Mouse (Mus musculus) embryonic facial prominence, embryonic 14.5 days (tissue): ENCODE results near the gene Sdf4. TPM values are rescaled to one million over a fixed set of nuclear protein-coding genes. Genes with fewer than 3 reads are reported as not detected.

Experiments
- ATAC-seq: fragments of 200-750 bp; cut with Nextera tagmentation; 2 replicates; pipeline ENCODE4 v1.8.0; 2017; ENCODE audit warnings: low read depth, moderate number of reproducible peaks, moderate TSS enrichment
- DNase-seq: peaks from one replicate; pipeline ENCODE4 v3.0.0-alpha.2; 2015; ENCODE audit warnings: low spot score
- H3K27ac ChIP-seq: fragments of 300-500 bp; sonication (generic); replicated peaks from 2 replicates; pipeline ENCODE4 v1.5.1; 2014; ENCODE audit warnings: low read depth, mild to moderate bottlenecking, low read length, moderate library complexity
- H3K27me3 ChIP-seq: fragments of 300-500 bp; sonication (generic); replicated peaks from 2 replicates; pipeline ENCODE4 v1.6.1; 2014; ENCODE audit warnings: low read length; ENCODE audit not compliant: control insufficient read depth, insufficient read depth
- H3K36me3 ChIP-seq: fragments of 300-500 bp; sonication (generic); 2 replicates; pipeline ENCODE4 v1.6.1; 2014; ENCODE audit warnings: low read length, mixed read lengths; ENCODE audit not compliant: control insufficient read depth, insufficient read depth
- H3K4me1 ChIP-seq: fragments of 300-500 bp; sonication (generic); 2 replicates; pipeline ENCODE4 v1.6.1; 2014; ENCODE audit warnings: antibody characterized with exemption, low read length; ENCODE audit not compliant: control insufficient read depth, insufficient read depth
- H3K4me2 ChIP-seq: fragments of 300-500 bp; sonication (generic); 2 replicates; pipeline ENCODE4 v1.6.1; 2014; ENCODE audit warnings: low read depth, mild to moderate bottlenecking, low read length, moderate library complexity, mixed read lengths
- H3K4me3 ChIP-seq: fragments of 300-500 bp; sonication (generic); 2 replicates; pipeline ENCODE4 v1.5.1; 2014; ENCODE audit warnings: low read depth, mild to moderate bottlenecking, low read length
- H3K9ac ChIP-seq: fragments of 300-500 bp; sonication (generic); 2 replicates; pipeline ENCODE4 v1.6.1; 2014; ENCODE audit warnings: low read depth, mild to moderate bottlenecking, low read length, moderate library complexity, mixed read lengths
- H3K9me3 ChIP-seq: fragments of 300-500 bp; sonication (generic); 2 replicates; pipeline ENCODE4 v1.6.1; 2016; ENCODE audit warnings: low read length; ENCODE audit not compliant: control insufficient read depth
- WGBS: fragments of 180-500 bp; shearing (Covaris S2); extraction: QIAGEN DNeasy Blood & Tissue Kit; methylation state at CpG from one replicate; pipeline ENCODE4 v1.1.7; 2014; 5-methylcytosine and 5-hydroxymethylcytosine counted together
- polyA plus RNA-seq: library from polyadenylated mRNA; unstranded; fragments of >200 nt; fragmentation: Nextera tagmentation; extraction: Ambion mirVana; gene quantifications from 2 replicates; pipeline ENCODE4 v1.2.1, GENCODE M21; 2014

Sdf4 gene
- polyA plus RNA-seq, 1 experiment from 2014 or later = 164 TPM

DNA sequence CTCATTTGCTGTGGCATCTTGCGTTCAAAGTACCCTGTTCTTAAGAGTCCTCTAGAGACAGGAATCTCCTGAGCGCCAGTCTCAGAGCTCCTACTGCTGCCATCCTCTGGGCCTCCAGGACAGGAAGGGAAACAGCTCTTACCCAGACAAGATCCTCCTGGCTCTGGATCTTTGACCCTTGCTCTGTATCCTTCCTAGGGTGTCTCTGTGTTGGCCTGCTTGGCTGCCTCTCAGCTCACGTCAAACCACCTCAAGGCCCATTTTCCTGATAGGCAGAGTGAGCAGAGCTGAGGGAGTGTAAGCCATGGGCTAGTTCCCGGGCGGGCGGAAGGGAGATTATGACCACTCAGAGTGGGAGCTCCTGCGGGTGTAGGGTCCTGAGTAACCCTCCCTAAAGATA lies 29.6 kb upstream of the Sdf4 start:
- peak overlapping the region; percentile 64 for H3K4me3 ChIP-seq
- no peaks in the 10 kb centered on the region for H3K27me3 ChIP-seq
- peaks cover 40% of the 10 kb centered on the region for H3K36me3 ChIP-seq
- H3K9ac ChIP-seq = peak overlapping the region; percentile 79
- H3K4me1 ChIP-seq = peaks cover 11% of the 10 kb centered on the region
- ATAC-seq = no peak; the same call in 1 of the 2 replicates
- 49% methylated on average over 7 of the region's 7 CpGs for WGBS
- H3K9me3 ChIP-seq = no peaks in the 10 kb centered on the region
- no peak for DNase-seq
- H3K27ac ChIP-seq = no peak overlapping the region
- peak overlapping the region; percentile 93 for H3K4me2 ChIP-seq

DNA sequence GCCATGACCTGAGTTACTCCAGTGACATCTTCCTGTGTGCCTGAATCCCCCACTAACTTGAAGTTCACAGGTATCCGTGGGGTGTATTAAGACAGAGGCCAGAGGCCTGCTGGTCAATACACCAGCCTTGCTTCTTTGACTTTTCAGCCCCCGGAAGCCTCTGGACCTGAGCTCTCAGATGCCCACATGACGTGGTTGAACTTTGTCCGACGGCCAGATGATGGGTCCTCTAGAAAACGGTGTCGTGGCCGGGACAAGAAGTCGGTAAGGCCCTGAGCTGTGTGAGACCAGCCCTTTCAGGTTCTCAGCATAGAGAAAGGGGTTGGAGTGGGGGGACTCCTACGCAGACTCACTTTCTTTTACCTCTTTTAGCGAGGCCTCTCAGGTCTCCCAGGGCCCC lies 28.3 kb upstream of the Sdf4 start:
- 91% methylated on average over 11 of the region's 11 CpGs for WGBS

DNA sequence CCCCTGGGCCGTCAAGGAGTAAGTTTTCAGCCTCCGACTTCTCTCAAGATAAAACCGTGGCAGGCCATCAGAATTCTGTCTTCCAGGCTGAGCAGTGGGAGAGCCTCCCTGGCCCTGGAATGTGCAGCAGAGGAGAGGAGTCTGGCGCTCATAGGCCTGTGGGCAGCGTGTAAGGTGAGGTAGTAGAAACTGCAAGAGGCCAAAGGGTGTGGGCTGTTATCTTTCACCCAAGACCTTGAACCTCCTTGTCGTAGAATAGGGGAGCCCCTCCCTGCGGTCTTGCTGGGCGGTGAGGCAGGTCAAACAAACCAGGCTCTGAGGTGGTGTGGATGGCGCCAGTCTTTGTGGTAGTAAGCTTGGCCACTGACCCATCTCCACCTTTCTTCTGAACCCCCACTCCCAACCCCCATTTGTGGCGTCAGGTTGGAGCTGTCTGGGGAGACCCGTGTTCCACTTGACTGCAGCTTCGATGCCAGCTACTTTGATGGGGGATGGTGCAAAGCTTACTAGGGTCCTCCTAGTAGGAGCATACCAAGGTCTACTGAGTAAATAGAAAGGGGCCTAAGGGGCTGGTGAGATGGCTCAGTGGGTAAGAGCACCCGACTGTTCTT lies 23.5 kb upstream of the Sdf4 start:
- H3K4me3 ChIP-seq = no peak overlapping the region
- H3K9ac ChIP-seq = no peak overlapping the region
- no peak overlapping the region for H3K27ac ChIP-seq
- H3K27me3 ChIP-seq = no peaks in the 10 kb centered on the region
- DNase-seq = no peak
- H3K4me2 ChIP-seq = no peak overlapping the region
- no peaks in the 10 kb centered on the region for H3K9me3 ChIP-seq
- WGBS = 88% methylated on average over 13 of the region's 13 CpGs
- no peaks in the 10 kb centered on the region for H3K4me1 ChIP-seq
- H3K36me3 ChIP-seq = peaks cover 24% of the 10 kb centered on the region
- ATAC-seq = no peak

More for the DNA sequence above, 28.3 kb upstream of the Sdf4 start:
- no peak overlapping the region for H3K9ac ChIP-seq
- no peaks in the 10 kb centered on the region for H3K27me3 ChIP-seq
- peaks cover 29% of the 10 kb centered on the region for H3K36me3 ChIP-seq
- no peak overlapping the region for H3K4me3 ChIP-seq
- no peak for DNase-seq
- peaks cover 11% of the 10 kb centered on the region for H3K4me1 ChIP-seq
- no peak for ATAC-seq
- no peak overlapping the region for H3K27ac ChIP-seq
- no peak overlapping the region for H3K4me2 ChIP-seq
- H3K9me3 ChIP-seq = no peaks in the 10 kb centered on the region

DNA sequence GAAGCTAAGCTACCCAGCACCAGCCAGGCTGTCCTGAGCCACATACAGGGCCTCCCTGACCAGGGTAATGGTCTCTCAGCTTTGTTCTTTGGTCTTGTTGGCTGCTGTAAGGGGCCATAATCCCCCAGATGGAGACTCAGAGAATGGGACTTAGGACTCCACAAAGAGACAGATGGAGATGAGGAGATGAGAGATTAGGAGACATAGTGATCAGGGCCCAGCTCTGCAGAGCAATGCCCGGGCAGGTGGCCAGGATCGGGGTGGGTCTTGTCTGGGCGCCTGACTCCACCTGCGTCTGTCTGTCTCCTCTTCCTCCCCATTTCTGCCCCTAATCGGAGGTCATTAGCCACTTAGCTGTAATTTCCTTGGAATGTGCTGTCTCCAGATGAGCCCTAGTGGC lies 22.4 kb upstream of the Sdf4 start:
- H3K27ac ChIP-seq = no peak overlapping the region
- H3K4me3 ChIP-seq = no peak overlapping the region
- H3K9ac ChIP-seq = no peak overlapping the region
- 70% methylated on average over 5 of the region's 5 CpGs for WGBS
- peaks cover 13% of the 10 kb centered on the region for H3K36me3 ChIP-seq
- H3K27me3 ChIP-seq = no peaks in the 10 kb centered on the region
- ATAC-seq = no peak
- H3K4me1 ChIP-seq = no peaks in the 10 kb centered on the region
- H3K9me3 ChIP-seq = no peaks in the 10 kb centered on the region
- no peak overlapping the region for H3K4me2 ChIP-seq
- DNase-seq = no peak

DNA sequence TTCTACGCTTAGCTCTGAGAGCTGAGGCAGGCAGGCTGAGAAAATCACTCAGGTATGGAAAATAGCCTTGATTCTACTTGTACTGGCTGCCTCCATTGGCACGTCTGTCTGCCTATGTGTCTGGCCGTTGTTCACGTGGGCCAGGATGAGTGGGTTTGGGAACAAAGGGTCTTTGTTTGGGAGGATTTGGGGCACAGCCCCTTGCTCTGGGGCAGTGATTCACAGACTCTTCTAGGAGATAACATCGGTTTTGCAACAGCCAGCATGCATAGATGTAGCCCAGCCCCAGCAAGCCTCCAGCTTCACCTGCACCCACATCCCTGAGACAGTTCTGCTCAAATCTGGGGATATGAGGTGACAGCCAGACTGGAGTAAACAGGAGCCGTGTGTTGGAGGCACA lies 20.0 kb upstream of the Sdf4 start:
- ATAC-seq = no peak
- no peaks in the 10 kb centered on the region for H3K36me3 ChIP-seq
- WGBS = 54% methylated on average over 6 of the region's 6 CpGs

DNA sequence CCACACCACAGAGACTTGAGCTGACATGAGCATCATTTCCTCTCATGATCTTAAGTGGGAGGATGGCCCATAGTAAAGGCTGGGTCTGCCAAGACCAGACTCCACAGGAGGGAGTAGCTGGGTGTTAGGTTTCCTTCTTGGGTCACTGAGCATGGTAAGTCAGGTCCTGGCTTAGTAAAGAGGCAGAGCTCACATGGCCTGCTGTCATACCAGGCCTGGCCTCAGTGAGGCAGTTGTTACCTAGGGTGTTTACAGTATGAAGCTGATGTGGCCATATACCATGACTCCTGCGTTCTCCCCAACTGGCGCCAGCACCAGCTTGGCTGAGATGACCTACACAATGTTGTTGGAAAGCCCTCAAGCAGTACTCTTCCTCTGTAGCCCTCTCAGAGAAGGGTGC lies 19.4 kb upstream of the Sdf4 start:
- no peaks in the 10 kb centered on the region for H3K4me1 ChIP-seq
- no peaks in the 10 kb centered on the region for H3K27me3 ChIP-seq
- no peak for DNase-seq
- no peaks in the 10 kb centered on the region for H3K36me3 ChIP-seq
- no peak overlapping the region for H3K4me2 ChIP-seq
- H3K27ac ChIP-seq = no peak overlapping the region
- ATAC-seq = no peak
- H3K9me3 ChIP-seq = no peaks in the 10 kb centered on the region
- H3K4me3 ChIP-seq = no peak overlapping the region
- H3K9ac ChIP-seq = no peak overlapping the region; the same call in 1 of the 2 replicates
- WGBS = 82% methylated on average over 2 of the region's 2 CpGs

More for the DNA sequence above, 20.0 kb upstream of the Sdf4 start:
- no peak overlapping the region for H3K4me2 ChIP-seq
- H3K27ac ChIP-seq = no peak overlapping the region
- H3K27me3 ChIP-seq = no peaks in the 10 kb centered on the region
- DNase-seq = no peak
- no peak overlapping the region for H3K9ac ChIP-seq
- H3K9me3 ChIP-seq = no peaks in the 10 kb centered on the region
- no peaks in the 10 kb centered on the region for H3K4me1 ChIP-seq
- H3K4me3 ChIP-seq = no peak overlapping the region

DNA sequence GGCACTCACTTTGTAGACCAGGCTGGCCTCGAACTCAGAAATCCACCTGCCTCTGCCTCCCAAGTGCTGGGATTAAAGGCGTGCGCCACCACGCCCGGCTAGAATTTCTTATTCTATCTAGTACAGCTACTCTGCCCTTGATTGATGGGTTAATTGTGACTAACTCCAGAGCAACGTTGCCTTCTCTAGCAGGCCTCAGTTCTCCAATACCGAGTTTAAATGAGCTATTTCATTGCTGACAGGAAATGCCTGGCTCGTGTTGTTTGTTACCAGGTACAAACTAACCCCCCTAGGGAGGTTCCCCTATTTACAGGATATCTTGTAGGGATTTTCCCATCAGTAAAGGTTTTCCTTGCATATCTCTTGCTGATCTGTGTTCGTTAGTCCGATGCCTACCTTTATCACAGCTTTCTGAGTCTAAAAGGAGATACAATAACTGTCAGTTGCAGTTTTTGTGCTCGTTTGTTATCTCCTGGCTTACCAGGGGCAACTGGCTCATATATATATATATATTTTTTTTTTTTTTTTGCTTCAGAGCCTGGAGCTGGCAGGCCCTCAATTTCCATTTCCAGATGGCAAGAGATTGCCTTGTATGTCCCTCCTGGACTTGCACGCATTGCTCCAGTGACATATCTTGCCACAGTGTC lies 11.1 kb upstream of the Sdf4 start:
- Histone ChIP-seq H3K27me3 (no peaks in the 10 kb centered on the region), H3K9me3 (no peaks in the 10 kb centered on the region), H3K4me1 (no peaks in the 10 kb centered on the region), H3K9ac (no peak overlapping the region), H3K4me3 (no peak overlapping the region), H3K36me3 (no peaks in the 10 kb centered on the region), H3K27ac (no peak overlapping the region), H3K4me2 (no peak overlapping the region)
- DNase-seq = no peak
- ATAC-seq = no peak
- 73% methylated on average over 12 of the region's 12 CpGs for WGBS

DNA sequence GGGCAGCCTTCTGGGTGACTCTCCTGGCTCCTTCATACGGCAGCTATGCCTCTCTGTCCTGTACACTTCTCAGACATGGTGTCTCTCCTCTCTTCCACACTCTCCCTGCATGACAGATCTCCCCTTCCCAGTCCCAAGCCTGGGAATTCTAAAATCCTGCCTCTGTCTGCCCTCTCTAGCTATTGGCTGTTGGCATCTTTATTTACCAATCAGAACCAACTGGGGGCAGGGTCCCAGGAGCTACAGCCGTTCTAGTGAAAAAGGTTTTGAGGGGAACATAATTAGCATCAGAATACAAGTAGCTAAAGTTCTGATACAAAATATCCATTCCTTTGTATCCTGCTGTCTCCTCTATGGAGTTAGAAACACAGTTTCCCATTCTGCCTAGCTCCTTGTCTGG lies 8.9 kb upstream of the Sdf4 start:
- WGBS = 21% methylated on average over 2 of the region's 2 CpGs
- H3K9ac ChIP-seq = no peak overlapping the region
- H3K36me3 ChIP-seq = no peaks in the 10 kb centered on the region
- no peak overlapping the region for H3K27ac ChIP-seq
- H3K27me3 ChIP-seq = no peaks in the 10 kb centered on the region
- H3K4me1 ChIP-seq = no peaks in the 10 kb centered on the region
- H3K4me3 ChIP-seq = no peak overlapping the region
- no peaks in the 10 kb centered on the region for H3K9me3 ChIP-seq
- ATAC-seq (no peak), DNase-seq (no peak)
- H3K4me2 ChIP-seq = no peak overlapping the region
